Mouse (Mus musculus): ENCODE measurements around the gene Arl15. TPM values are rescaled to one million over a fixed set of nuclear protein-coding genes. Genes with fewer than 3 reads are reported as not detected.

Gene Arl15
- polyA plus RNA-seq, 1 experiment from 2014 or later = 10.8 TPM

- H3K4me3 ChIP-seq (replicated peaks; ENCODE audit: low read depth, low read length) = no peak overlapping the region
- H3K9ac ChIP-seq (ENCODE audit: low read depth, low read length) = no peak overlapping the region
- H3K9me3 ChIP-seq (replicated peaks; ENCODE audit: low read length) = no peaks in the 10 kb centered on the region
- no peak for ATAC-seq (replicated peaks; ENCODE audit: low FRiP score, low read depth)
- no peaks in the 10 kb centered on the region for H3K27me3 ChIP-seq (ENCODE audit: insufficient read depth, low read length)
- WGBS = 88% methylated on average over 14 of the region's 14 CpGs
- no peak overlapping the region for H3K27ac ChIP-seq
- no peak for DNase-seq (ENCODE audit: low spot score)
- no peaks in the 10 kb centered on the region for H3K36me3 ChIP-seq (ENCODE audit: insufficient read depth, low read length)
- no peak for TF ChIP-seq CTCF (IDR thresholded peaks at IDR 0.05; ENCODE audit: low read depth)
- H3K4me1 ChIP-seq (replicated peaks; ENCODE audit: insufficient read depth, low read length) = no peaks in the 10 kb centered on the region
- no peak overlapping the region for H3K4me2 ChIP-seq (ENCODE audit: low read length)
Observed at GRCm38 (mm10) chr13:113762766-113763516, 31.4 kb upstream of the Arl15 start.

GRCm38 (mm10) chr13:113765411-113765810 is 28.9 kb upstream of the Arl15 start:
- Histone ChIP-seq H3K9ac (ENCODE audit: low read depth, low read length) (no peak overlapping the region), H3K27ac (no peak overlapping the region), H3K4me3 (replicated peaks; ENCODE audit: low read depth, low read length) (no peak overlapping the region), H3K4me2 (ENCODE audit: low read length) (no peak overlapping the region), H3K27me3 (ENCODE audit: insufficient read depth, low read length) (no peaks in the 10 kb centered on the region), H3K36me3 (ENCODE audit: insufficient read depth, low read length) (no peaks in the 10 kb centered on the region), H3K4me1 (replicated peaks; ENCODE audit: insufficient read depth, low read length) (no peaks in the 10 kb centered on the region), H3K9me3 (replicated peaks; ENCODE audit: low read length) (no peaks in the 10 kb centered on the region)
- 56% methylated on average over 3 of the region's 3 CpGs for WGBS
- TF ChIP-seq CTCF (IDR thresholded peaks at IDR 0.05; ENCODE audit: low read depth) = no peak
- DNase-seq (ENCODE audit: low spot score) = no peak
- ATAC-seq (replicated peaks; ENCODE audit: low FRiP score, low read depth) = no peak

- 89% methylated on average over 3 of the region's 3 CpGs for WGBS
- Histone ChIP-seq H3K9ac (ENCODE audit: low read depth, low read length) (no peak overlapping the region), H3K36me3 (ENCODE audit: insufficient read depth, low read length) (no peaks in the 10 kb centered on the region), H3K4me2 (ENCODE audit: low read length) (no peak overlapping the region), H3K4me1 (replicated peaks; ENCODE audit: insufficient read depth, low read length) (no peaks in the 10 kb centered on the region), H3K27ac (no peak overlapping the region), H3K4me3 (replicated peaks; ENCODE audit: low read depth, low read length) (no peak overlapping the region), H3K27me3 (ENCODE audit: insufficient read depth, low read length) (no peaks in the 10 kb centered on the region), H3K9me3 (replicated peaks; ENCODE audit: low read length) (no peaks in the 10 kb centered on the region)
- TF ChIP-seq CTCF (IDR thresholded peaks at IDR 0.05; ENCODE audit: low read depth) = no peak
- DNase-seq (ENCODE audit: low spot score) = no peak
- ATAC-seq (replicated peaks; ENCODE audit: low FRiP score, low read depth) = no peak
Observed at GRCm38 (mm10) chr13:113769829-113770228, 24.5 kb upstream of the Arl15 start.

- no peaks in the 10 kb centered on the region for H3K36me3 ChIP-seq (ENCODE audit: insufficient read depth, low read length)
Observed at GRCm38 (mm10) chr13:113770340-113770739, 24.0 kb upstream of the Arl15 start.

GRCm38 (mm10) chr13:113771340-113771739 is 23.0 kb upstream of the Arl15 start:
- DNase-seq (ENCODE audit: low spot score) (no peak), ATAC-seq (replicated peaks; ENCODE audit: low FRiP score, low read depth) (no peak)
- no peaks in the 10 kb centered on the region for H3K27me3 ChIP-seq (ENCODE audit: insufficient read depth, low read length)
- no peaks in the 10 kb centered on the region for H3K4me1 ChIP-seq (replicated peaks; ENCODE audit: insufficient read depth, low read length)
- H3K4me3 ChIP-seq (replicated peaks; ENCODE audit: low read depth, low read length) = no peak overlapping the region
- no peak overlapping the region for H3K27ac ChIP-seq
- 49% methylated on average over 1 of the region's 1 CpGs for WGBS
- TF ChIP-seq CTCF (IDR thresholded peaks at IDR 0.05; ENCODE audit: low read depth) = no peak
- H3K4me2 ChIP-seq (ENCODE audit: low read length) = no peak overlapping the region
- H3K9ac ChIP-seq (ENCODE audit: low read depth, low read length) = no peak overlapping the region
- no peaks in the 10 kb centered on the region for H3K36me3 ChIP-seq (ENCODE audit: insufficient read depth, low read length)
- H3K9me3 ChIP-seq (replicated peaks; ENCODE audit: low read length) = no peaks in the 10 kb centered on the region

More at GRCm38 (mm10) chr13:113770340-113770739, 24.0 kb upstream of the Arl15 start:
- Histone ChIP-seq H3K4me3 (replicated peaks; ENCODE audit: low read depth, low read length) (no peak overlapping the region), H3K4me2 (ENCODE audit: low read length) (no peak overlapping the region), H3K27me3 (ENCODE audit: insufficient read depth, low read length) (no peaks in the 10 kb centered on the region), H3K9ac (ENCODE audit: low read depth, low read length) (no peak overlapping the region), H3K27ac (no peak overlapping the region), H3K4me1 (replicated peaks; ENCODE audit: insufficient read depth, low read length) (no peaks in the 10 kb centered on the region), H3K9me3 (replicated peaks; ENCODE audit: low read length) (no peaks in the 10 kb centered on the region)
- ATAC-seq (replicated peaks; ENCODE audit: low FRiP score, low read depth) (no peak), DNase-seq (ENCODE audit: low spot score) (no peak)
- no peak for TF ChIP-seq CTCF (IDR thresholded peaks at IDR 0.05; ENCODE audit: low read depth)
- 91% methylated on average over 5 of the region's 5 CpGs for WGBS

GRCm38 (mm10) chr13:113774799-113775198 is 19.5 kb upstream of the Arl15 start:
- no peak overlapping the region for H3K9ac ChIP-seq (ENCODE audit: low read depth, low read length)
- no peak overlapping the region for H3K4me2 ChIP-seq (ENCODE audit: low read length)
- no peak for TF ChIP-seq CTCF (IDR thresholded peaks at IDR 0.05; ENCODE audit: low read depth)
- ATAC-seq (replicated peaks; ENCODE audit: low FRiP score, low read depth) = no peak
- no peaks in the 10 kb centered on the region for H3K4me1 ChIP-seq (replicated peaks; ENCODE audit: insufficient read depth, low read length)
- no peak overlapping the region for H3K27ac ChIP-seq
- DNase-seq (ENCODE audit: low spot score) = no peak
- H3K36me3 ChIP-seq (ENCODE audit: insufficient read depth, low read length) = no peaks in the 10 kb centered on the region
- WGBS = 93% methylated on average over 8 of the region's 8 CpGs
- H3K27me3 ChIP-seq (ENCODE audit: insufficient read depth, low read length) = no peaks in the 10 kb centered on the region
- no peaks in the 10 kb centered on the region for H3K9me3 ChIP-seq (replicated peaks; ENCODE audit: low read length)
- H3K4me3 ChIP-seq (replicated peaks; ENCODE audit: low read depth, low read length) = no peak overlapping the region

Data from kidney, postnatal 0 days (tissue).